ENCODE assay signal across 13 mouse cellular contexts in genomic region chr14:8094931-8095561, GRCm38 (mm10). TPM values are rescaled to one million over a fixed set of nuclear protein-coding genes. Genes with fewer than 3 reads are reported as not detected.
DNase-seq lines count a peak whose midpoint lies in the region; ATAC-seq and TF ChIP-seq lines count a peak whose summit lies in the region.
"Had no signal": no experiment of that assay in that cellular context is flagged by ENCODE, and none has a peak within 500 bp of the region (broad histone marks: within the 10 kb centered on the region; RNA-seq: fewer than 3 reads in every experiment).

No protein-coding gene starts in this region.

- peak overlapping the region; percentile 88 for H3K27ac ChIP-seq in heart, adult 2 months
- H3K27ac ChIP-seq in left cerebral cortex, adult 2 months: peak overlapping the region; percentile 11; the same call in 1 of the 2 replicates
- no peak overlapping the region for H3K27ac ChIP-seq in ES-E14 (ENCODE audit: insufficient read depth, low read depth, low read length, poor library complexity, severe bottlenecking)
- peak overlapping the region; percentile 65 for H3K27ac ChIP-seq in intestine, embryonic 15.5 days
- H3K27ac ChIP-seq: neural tube, embryonic 13.5 days had no signal

- no peaks in the 10 kb centered on the region for H3K27me3 ChIP-seq in heart, adult 2 months (ENCODE audit: control insufficient read depth, insufficient read depth, low read length)
- H3K27me3 ChIP-seq in intestine, embryonic 15.5 days (replicated peaks): no peaks in the 10 kb centered on the region
- H3K27me3 ChIP-seq: neural tube, embryonic 13.5 days had no signal

- H3K4me1 ChIP-seq in heart, adult 2 months (ENCODE audit: control insufficient read depth, insufficient read depth, low read length): peaks cover 2% of the 10 kb centered on the region; the same call in 1 of the 2 replicates
- no peaks in the 10 kb centered on the region for H3K4me1 ChIP-seq in ES-E14 (ENCODE audit: control insufficient read depth in 2 of 2, insufficient read depth in 2 of 2, low read length in 2 of 2, poor library complexity in 1 of 2)
- H3K4me1 ChIP-seq in intestine, embryonic 15.5 days (replicated peaks): peaks cover 21% of the 10 kb centered on the region

- 47% methylated on average over 3 of the region's 3 CpGs for WGBS in heart, adult 2 months
- WGBS in intestine, embryonic 15.5 days: 23% methylated on average over 3 of the region's 3 CpGs

- 0 out of 2 replicates have a peak, but pooled peaks cover 2% of the 10 kb centered on the region for H3K79me2 ChIP-seq in heart, adult 2 months (replicated peaks; ENCODE audit: control insufficient read depth, insufficient read depth, low read length)

- H3K4me3 ChIP-seq in heart, adult 2 months: no peak overlapping the region
- H3K4me3 ChIP-seq in left cerebral cortex, adult 2 months: no peak overlapping the region
- H3K4me3 ChIP-seq in ES-E14 (ENCODE audit: insufficient read depth in 1 of 2, low read depth in 1 of 2, low read length in 2 of 2, poor library complexity in 1 of 2, severe bottlenecking in 1 of 2): no peak overlapping the region
- no peak overlapping the region for H3K4me3 ChIP-seq in intestine, embryonic 15.5 days (replicated peaks)
- H3K4me3 ChIP-seq: neural tube, embryonic 13.5 days had no signal

- no peak for ATAC-seq in intestine, embryonic 15.5 days
- ATAC-seq: midbrain, embryonic 16.5 days had no signal

- H3K4me2 ChIP-seq in intestine, embryonic 15.5 days (replicated peaks): peak overlapping the region; percentile 31; the same call in 1 of the 2 replicates
- H3K4me2 ChIP-seq: neural tube, embryonic 13.5 days had no signal

- TF ChIP-seq CTCF in heart, adult 2 months (IDR thresholded peaks at IDR 0.05): no peak
- TF ChIP-seq CTCF in left cerebral cortex, adult 2 months (IDR thresholded peaks at IDR 0.05): no peak

- no peaks in the 10 kb centered on the region for H3K9me3 ChIP-seq in ES-E14 (ENCODE audit: control insufficient read depth, insufficient read depth, low read depth, low read length)
- H3K9me3 ChIP-seq in intestine, embryonic 15.5 days: no peaks in the 10 kb centered on the region
- H3K9me3 ChIP-seq: neural tube, embryonic 13.5 days had no signal

- TF ChIP-seq POLR2A in heart, adult 2 months (IDR thresholded peaks at IDR 0.05; ENCODE audit: insufficient read depth, low read depth, low read length): no peak

- intact Hi-C loops in heart, adult 2 months (cut with DNase I): loop anchor here (1.0 to 5.0 kb wide), 2 partner anchors 15 to 117 kb away; partner anchors contain the start of genes Kctd6 and Rpp14
- intact Hi-C loops in heart, postnatal 14 days (cut with DNase I): loop anchor here (5.0 kb wide), 3 partner anchors 117 to 252 kb away; partner anchors contain the start of genes Acox2 and Kctd6
- intact Hi-C loops in left cerebral cortex, adult 2 months (cut with DNase I): loop anchor here (5.0 kb wide), 1 partner anchor 162 kb away; the partner anchor contains the start of gene Acox2

- no peak for TF ChIP-seq EP300 in heart, adult 2 months (IDR thresholded peaks at IDR 0.05; ENCODE audit: insufficient read depth, low read depth, low read length)

- no peak overlapping the region for H3K9ac ChIP-seq in heart, adult 2 months (ENCODE audit: low read depth, low read length)
- H3K9ac ChIP-seq in ES-E14 (ENCODE audit: insufficient read depth, low read depth, low read length, poor library complexity, severe bottlenecking): no peak overlapping the region
- H3K9ac ChIP-seq in intestine, embryonic 15.5 days: no peak overlapping the region
- H3K9ac ChIP-seq: neural tube, embryonic 13.5 days had no signal

- DNase-seq in heart, adult 2 months: no peak
- DNase-seq in heart, postnatal 14 days: no peak
- no peak for DNase-seq in left cerebral cortex, adult 2 months (ENCODE audit: extremely low spot score in 1 of 2, low spot score in 2 of 2)
- DNase-seq in left cerebral cortex, adult 18-20 months (ENCODE audit: low spot score in 2 of 2): no peak
- no peak for DNase-seq in ES-E14 (ENCODE audit: low read depth, low spot score)
- no peak for DNase-seq in urinary bladder, postnatal 25 days (ENCODE audit: low spot score)
- no peak for DNase-seq in embryo, embryonic 10 days (ENCODE audit: low spot score)
- DNase-seq: cerebellum, adult 9-11 months; gastrocnemius, postnatal 10 days; thymus, postnatal 36 days had no signal

- H3K36me3 ChIP-seq in heart, adult 2 months (ENCODE audit: control insufficient read depth, insufficient read depth, low read length): no peaks in the 10 kb centered on the region; the same call in 1 of the 2 replicates
- H3K36me3 ChIP-seq in ES-E14 (ENCODE audit: control insufficient read depth, insufficient read depth, low read length, poor library complexity, severe bottlenecking): peaks cover under 1% of the 10 kb centered on the region; the same call in 1 of the 2 replicates
- peaks cover 4% of the 10 kb centered on the region; the same call in 1 of the 2 replicates for H3K36me3 ChIP-seq in intestine, embryonic 15.5 days

- in situ Hi-C loops in ES-E14 (cut with MboI; ENCODE audit: low sequenced_read_pairs in 2 of 2, unreplicated experiment in 2 of 2): loop anchor here (10.0 to 25.0 kb wide), 2 partner anchors 220 to 242 kb away; partner anchors contain the start of gene Fam107a (in 1 of the 2)

TF ChIP-seq in ES-E14, 5 proteins besides CTCF, POLR2A, EP300 and RAD21:
- TF ChIP-seq ZC3H11A (IDR thresholded peaks at IDR 0.05; ENCODE audit: borderline replicate concordance, low read depth, low read length) (no peak), ZNF384 (IDR thresholded peaks at IDR 0.05; ENCODE audit: low read depth, low read length) (0 out of 2 replicates have a peak, but pooled peaks have one; percentile 26)
TF ChIP-seq in ES-E14: peak in this region for 1.

RNA-seq across cellular contexts. Expression of gene Pxk, which starts 3.0 kb away (rescaled TPM):
- 10 to 100 TPM; 23.1 to 24.6 TPM for total RNA-seq in heart, adult 2 months (2021)
- polyA plus RNA-seq in heart, adult 2 months (2012; rRNA removed): 18.3 and 27.3 TPM in 2 replicates
- 10 to 100 TPM; 20.6 to 24.4 TPM for total RNA-seq in heart, postnatal 14 days (2021)
- total RNA-seq in left cerebral cortex, adult 2 months (2021): 10 to 100 TPM; 34.5 to 36.6 TPM
- 10 to 100 TPM; 36.7 to 37.9 TPM for total RNA-seq in left cerebral cortex, adult 18-20 months (2021)
- total RNA-seq in ES-E14 (2012; rRNA removed): 5.4 and 5.7 TPM in 2 replicates
- 35.2 and 36.3 TPM in 2 replicates for polyA plus RNA-seq in intestine, embryonic 15.5 days (2015; fragmentation: Nextera tagmentation; extraction: Ambion mirVana)

RNA-seq across cellular contexts. Expression of gene Rpp14, which starts 14.9 kb away (rescaled TPM):
- total RNA-seq in heart, adult 2 months (2021): 10 to 100 TPM; 23.1 to 29.7 TPM
- 11.2 and 16.7 TPM in 2 replicates for polyA plus RNA-seq in heart, adult 2 months (2012; rRNA removed)
- total RNA-seq in heart, postnatal 14 days (2021): 10 to 100 TPM; 25.5 to 28.5 TPM
- total RNA-seq in left cerebral cortex, adult 2 months (2021): 10 to 100 TPM; 32.7 to 40.2 TPM
- 10 to 100 TPM; 28.1 to 28.9 TPM for total RNA-seq in left cerebral cortex, adult 18-20 months (2021)
- total RNA-seq in ES-E14 (2012; rRNA removed): 17.3 and 28.3 TPM in 2 replicates
- 52.1 and 53.7 TPM in 2 replicates for polyA plus RNA-seq in intestine, embryonic 15.5 days (2015; fragmentation: Nextera tagmentation; extraction: Ambion mirVana)
